ENCODE assay signal across 8 mouse cellular contexts in the genomic region with DNA sequence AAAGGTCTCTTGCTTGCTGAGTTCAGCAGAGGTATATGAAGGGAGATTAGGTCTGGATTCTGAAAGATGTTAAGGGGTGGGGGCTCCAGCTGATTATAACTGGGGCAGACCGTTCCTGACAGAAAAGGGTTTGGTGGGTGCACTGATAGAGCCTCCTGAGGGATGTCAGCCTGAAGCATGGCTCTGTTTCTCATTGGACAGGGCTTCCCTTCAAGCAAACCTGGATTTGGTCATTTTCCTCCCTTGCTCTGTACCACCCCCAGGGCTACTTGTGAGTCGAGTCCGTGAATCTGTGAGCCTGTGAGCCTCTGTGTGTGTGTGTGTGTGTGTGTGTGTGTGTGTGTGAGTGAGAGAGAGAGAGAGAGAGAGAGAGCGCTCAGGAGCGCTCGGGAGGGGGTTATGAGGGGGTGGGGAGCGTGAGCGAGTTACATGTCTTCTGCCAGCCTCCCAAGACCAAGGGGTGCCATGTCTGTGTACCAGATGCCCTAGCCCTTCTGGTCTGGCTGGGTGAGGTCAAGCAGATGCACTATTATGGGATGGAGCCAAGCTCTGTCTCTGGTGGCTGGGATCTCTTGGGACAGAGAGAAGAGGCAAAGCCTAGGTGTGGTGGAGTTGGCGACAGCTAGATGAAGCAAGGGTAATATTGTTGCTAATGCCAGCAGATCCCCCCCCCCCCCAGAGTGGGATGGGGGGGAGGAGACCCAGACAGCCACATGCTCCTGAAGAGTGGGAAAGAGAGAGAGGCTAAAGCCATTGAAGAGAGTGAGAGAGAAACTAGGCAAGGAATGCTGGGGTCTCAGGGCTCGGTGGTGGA. TPM values are rescaled to one million over a fixed set of nuclear protein-coding genes. Genes with fewer than 3 reads are reported as not detected.
DNase-seq lines count a peak whose midpoint lies in the region; ATAC-seq and TF ChIP-seq lines count a peak whose summit lies in the region.

No protein-coding gene starts in this region.

- no peak overlapping the region for H3ac ChIP-seq in myocyte (ENCODE audit: control insufficient read depth, insufficient read length)

- H3K4me2 ChIP-seq in hindbrain, embryonic 11.5 days (replicated peaks; ENCODE audit: low read depth, low read length): peak overlapping the region; percentile 28
- peak overlapping the region; percentile 78 for H3K4me2 ChIP-seq in myocyte (ENCODE audit: low read depth)

- no peaks in the 10 kb centered on the region for H3K9me3 ChIP-seq in hindbrain, embryonic 11.5 days (ENCODE audit: control insufficient read depth, low read length)

- WGBS in kidney, adult 2 months: 34% methylated on average over 10 of the region's 10 CpGs
- WGBS in hindbrain, embryonic 11.5 days: 21% methylated on average over 10 of the region's 10 CpGs

- H3K4me1 ChIP-seq in kidney, adult 2 months (ENCODE audit: control insufficient read depth, insufficient read depth, low read length): peaks cover 25% of the 10 kb centered on the region
- peaks cover 22% of the 10 kb centered on the region for H3K4me1 ChIP-seq in cortical plate, adult 2 months (ENCODE audit: control insufficient read depth, insufficient read depth, low read length)
- peaks cover 38% of the 10 kb centered on the region for H3K4me1 ChIP-seq in hindbrain, embryonic 11.5 days (replicated peaks; ENCODE audit: control insufficient read depth, insufficient read depth, low read length)

- ATAC-seq in hindbrain, embryonic 11.5 days (ENCODE audit: low FRiP score): no peak

- no peak overlapping the region for H3K4me3 ChIP-seq in kidney, adult 2 months (ENCODE audit: insufficient read depth, low read depth, low read length)
- 0 out of 2 replicates have a peak overlapping the region, but pooled peaks have one; percentile 2 for H3K4me3 ChIP-seq in cortical plate, adult 2 months (ENCODE audit: insufficient read depth, low read length)
- no peak overlapping the region for H3K4me3 ChIP-seq in hindbrain, embryonic 11.5 days (ENCODE audit: low read depth, low read length)
- peak overlapping the region; percentile 92 for H3K4me3 ChIP-seq in myocyte

- H3K9ac ChIP-seq in hindbrain, embryonic 11.5 days (ENCODE audit: low read depth, low read length): no peak overlapping the region

- no peak for TF ChIP-seq CTCF in kidney, adult 2 months (conservative IDR thresholded peaks at IDR 0.05; ENCODE audit: insufficient read depth, insufficient read length, low read depth, low read length)
- TF ChIP-seq CTCF in cortical plate, adult 2 months (IDR thresholded peaks at IDR 0.05; ENCODE audit: extremely low read depth, insufficient read depth, low read length): no peak

- peaks cover 64% of the 10 kb centered on the region for H3K79me2 ChIP-seq in myocyte (ENCODE audit: control insufficient read depth, insufficient read depth)

- no peaks in the 10 kb centered on the region for H3K36me3 ChIP-seq in kidney, adult 2 months (ENCODE audit: control insufficient read depth, insufficient read depth, low read length)
- no peaks in the 10 kb centered on the region for H3K36me3 ChIP-seq in hindbrain, embryonic 11.5 days (ENCODE audit: control insufficient read depth, insufficient read depth, low read length)
- peaks cover 5% of the 10 kb centered on the region for H3K36me3 ChIP-seq in myocyte (ENCODE audit: control insufficient read depth, insufficient read depth)

- H3K27me3 ChIP-seq in kidney, adult 2 months (replicated peaks; ENCODE audit: control insufficient read depth, insufficient read depth, low read length): no peaks in the 10 kb centered on the region
- peaks cover 10% of the 10 kb centered on the region for H3K27me3 ChIP-seq in hindbrain, embryonic 11.5 days (ENCODE audit: control insufficient read depth, insufficient read depth, low read length)
- H3K27me3 ChIP-seq in myocyte (ENCODE audit: control insufficient read depth, insufficient read depth, insufficient read length): no peaks in the 10 kb centered on the region

- TF ChIP-seq POLR2A in kidney, adult 2 months (IDR thresholded peaks at IDR 0.05; ENCODE audit: low read depth, low read length): no peak
- no peak for TF ChIP-seq POLR2A in cortical plate, adult 2 months (IDR thresholded peaks at IDR 0.05; ENCODE audit: extremely low read depth, insufficient read depth, low read length)
- TF ChIP-seq POLR2A in myocyte (IDR thresholded peaks at IDR 0.05; ENCODE audit: insufficient read length, low read depth): peak; percentile 37

- H3K27ac ChIP-seq in kidney, adult 2 months (ENCODE audit: insufficient read depth, low read depth, low read length): no peak overlapping the region
- no peak overlapping the region for H3K27ac ChIP-seq in cortical plate, adult 2 months (ENCODE audit: insufficient read depth, low read length)
- H3K27ac ChIP-seq in hindbrain, embryonic 11.5 days (ENCODE audit: low read depth, low read length): no peak overlapping the region

- peak; percentile 22 for DNase-seq in kidney, postnatal 10 days
- DNase-seq in kidney, adult 2 months: no peak
- DNase-seq in hindbrain, embryonic 11.5 days (ENCODE audit: low spot score): no peak
- DNase-seq in lung, postnatal 10 days: no peak
- DNase-seq in thymus, postnatal 36 days: no peak
- DNase-seq in testis, postnatal 10 days (ENCODE audit: low spot score): no peak

TF ChIP-seq in myocyte, 11 proteins besides CTCF, POLR2A, EP300 and RAD21:
- TF ChIP-seq MYOD1 (IDR thresholded peaks at IDR 0.05; ENCODE audit: control insufficient read depth in 1 of 3, insufficient read length in 2 of 3, low read depth in 2 of 3) (peak in 1 of 3 experiments; percentile 42), CEBPB (IDR thresholded peaks at IDR 0.05; ENCODE audit: insufficient read depth, poor library complexity, severe bottlenecking) (no peak), POLR2AphosphoS2 (IDR thresholded peaks at IDR 0.05; ENCODE audit: insufficient read length, low read depth) (no peak), MYOG (IDR thresholded peaks at IDR 0.05; ENCODE audit: control insufficient read depth in 1 of 3, insufficient read depth in 1 of 3, insufficient read length in 2 of 3, low read depth in 2 of 3) (peak in 1 of 3 experiments; percentile 37)

RNA-seq across cellular contexts. Expression of gene Ahdc1, which starts 4.0 kb away (rescaled TPM):
- 22.2 and 23.3 TPM in 2 replicates for polyA plus RNA-seq in kidney, adult 2 months (2012; rRNA removed)
- polyA plus RNA-seq in cortical plate, adult 2 months (2012; rRNA removed): 23.8 and 26.4 TPM in 2 replicates
- polyA plus RNA-seq in hindbrain, embryonic 11.5 days (2014; fragmentation: Nextera tagmentation; extraction: Ambion mirVana): 6.8 and 9.0 TPM in 2 replicates
- 58.2 TPM for polyA plus RNA-seq in myocyte (2012; fragmentation: generic; extraction: Trizol)

RNA-seq across cellular contexts. Expression of gene Fgr, which starts 41.2 kb away (rescaled TPM):
- 1.8 and 2.5 TPM in 2 replicates for polyA plus RNA-seq in kidney, adult 2 months (2012; rRNA removed)
- polyA plus RNA-seq in cortical plate, adult 2 months (2012; rRNA removed): 0.11 and 0.15 TPM in 2 replicates
- 0.08 and 0.34 TPM in 2 replicates for polyA plus RNA-seq in hindbrain, embryonic 11.5 days (2014; fragmentation: Nextera tagmentation; extraction: Ambion mirVana)
- not detected for polyA plus RNA-seq in myocyte (2012; fragmentation: generic; extraction: Trizol)

Comparison
In these comparisons a context has a peak if more than half of its experiments do, and no peak if none do; other contexts are left out.
1. H3K4me3 ChIP-seq: peak in cortical plate, adult 2 months (single experiment) and myocyte (single experiment); none in kidney, adult 2 months (single experiment) and hindbrain, embryonic 11.5 days (single experiment).